Mouse (Mus musculus) liver, postnatal 0 days (tissue): ENCODE results near the gene Ddx60. TPM values are rescaled to one million over a fixed set of nuclear protein-coding genes. Genes with fewer than 3 reads are reported as not detected.

Experiments
- ATAC-seq: fragments of 200-750 bp; cut with Nextera tagmentation; 2 replicates; pipeline ENCODE4 v1.8.0; 2017; ENCODE audit warnings: mild to moderate bottlenecking, moderate library complexity
- DNase-seq: peaks from one replicate; pipeline ENCODE4 v3.0.0-alpha.2; 2016
- H3K27ac ChIP-seq: fragments of 300-500 bp; sonication (generic); 2 replicates; pipeline ENCODE4 v1.5.1; 2014; ENCODE audit warnings: antibody characterized with exemption, moderate library complexity, mild to moderate bottlenecking, low read depth
- H3K27me3 ChIP-seq: fragments of 300-500 bp; sonication (generic); 2 replicates; pipeline ENCODE4 v1.6.1; 2014; ENCODE audit warnings: low read length, control low read depth, mixed read lengths; ENCODE audit not compliant: insufficient read depth
- H3K36me3 ChIP-seq: fragments of 300-500 bp; sonication (generic); replicated peaks from 2 replicates; pipeline ENCODE4 v1.6.1; 2014; ENCODE audit warnings: mild to moderate bottlenecking, control low read depth, low read length, moderate library complexity, mixed read lengths; ENCODE audit not compliant: insufficient read depth
- H3K4me1 ChIP-seq: fragments of 300-500 bp; sonication (generic); 2 replicates; pipeline ENCODE4 v1.6.1; 2014; ENCODE audit warnings: antibody characterized with exemption, mild to moderate bottlenecking, control low read depth; ENCODE audit not compliant: insufficient read depth
- H3K4me2 ChIP-seq: fragments of 300-500 bp; sonication (generic); 2 replicates; pipeline ENCODE4 v1.6.1; 2014; ENCODE audit warnings: low read depth, mild to moderate bottlenecking, low read length, moderate library complexity, mixed read lengths
- H3K4me3 ChIP-seq: fragments of 300-500 bp; sonication (generic); 2 replicates; pipeline ENCODE4 v1.5.1; 2014; ENCODE audit warnings: low read depth, low read length
- H3K9ac ChIP-seq: fragments of 300-500 bp; sonication (generic); replicated peaks from 2 replicates; pipeline ENCODE4 v1.6.1; 2014; ENCODE audit warnings: mild to moderate bottlenecking, moderate library complexity
- H3K9me3 ChIP-seq: fragments of 300-500 bp; sonication (generic); 2 replicates; pipeline ENCODE4 v1.6.1; 2016; ENCODE audit warnings: mild to moderate bottlenecking, control low read depth, low read length, mixed read lengths
- CTCF ChIP-seq: sonication (generic); IDR thresholded peaks from 2 replicates; pipeline ENCODE4 v1.5.1; 2016; ENCODE audit warnings: antibody characterized with exemption, low read depth
- EP300 ChIP-seq: IDR thresholded peaks from 2 replicates; pipeline ENCODE4 v1.6.1; 2016; ENCODE audit warnings: antibody characterized with exemption, low read depth, mild to moderate bottlenecking
- WGBS: fragments of 180-500 bp; shearing (Covaris S2); extraction: QIAGEN DNeasy Blood & Tissue Kit; methylation state at CpG from one replicate; pipeline ENCODE4 v1.1.7; 2014; ENCODE audit not compliant: insufficient replicate concordance; 5-methylcytosine and 5-hydroxymethylcytosine counted together
- polyA plus RNA-seq: library from polyadenylated mRNA; unstranded; fragments of >200 nt; fragmentation: Nextera tagmentation; extraction: Ambion mirVana; gene quantifications from 2 replicates; pipeline ENCODE4 v1.2.1, GENCODE M21; 2015

Gene Ddx60
- polyA plus RNA-seq, 1 experiment from 2014 or later, result 2.7 TPM

DNA sequence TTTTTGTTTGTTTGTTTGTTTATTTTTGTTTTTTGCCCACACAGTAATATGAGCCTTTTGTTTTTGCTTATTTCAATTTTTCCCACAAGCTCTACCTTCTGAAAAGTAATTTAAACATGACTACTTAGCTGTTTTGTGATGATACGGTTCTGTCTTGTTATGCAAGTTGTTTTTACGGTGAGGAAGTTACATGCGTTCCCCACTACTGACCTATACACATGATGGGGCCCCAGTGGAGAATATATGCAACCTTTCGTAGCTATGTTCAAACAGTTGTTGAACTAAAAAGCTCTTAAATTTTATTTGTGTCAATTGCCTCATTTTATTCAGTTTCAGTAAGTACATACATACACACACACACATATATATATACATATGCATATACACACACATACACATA lies 86.7 kb downstream of the Ddx60 start:
- 0 out of 2 replicates have a peak overlapping the region, but pooled peaks have one; percentile 29 for H3K27ac ChIP-seq
- DNase-seq, result no peak
- peak; percentile 67 for ATAC-seq
- no peak overlapping the region for H3K9ac ChIP-seq
- 62% methylated on average over 4 of the region's 4 CpGs for WGBS
- peak overlapping the region; percentile 29; the same call in 1 of the 2 replicates for H3K4me2 ChIP-seq
- TF ChIP-seq CTCF, result no peak
- no peaks in the 10 kb centered on the region for H3K27me3 ChIP-seq
- no peaks in the 10 kb centered on the region for H3K9me3 ChIP-seq
- no peak overlapping the region for H3K4me3 ChIP-seq
- H3K4me1 ChIP-seq, result no peaks in the 10 kb centered on the region
- no peaks in the 10 kb centered on the region for H3K36me3 ChIP-seq

DNA sequence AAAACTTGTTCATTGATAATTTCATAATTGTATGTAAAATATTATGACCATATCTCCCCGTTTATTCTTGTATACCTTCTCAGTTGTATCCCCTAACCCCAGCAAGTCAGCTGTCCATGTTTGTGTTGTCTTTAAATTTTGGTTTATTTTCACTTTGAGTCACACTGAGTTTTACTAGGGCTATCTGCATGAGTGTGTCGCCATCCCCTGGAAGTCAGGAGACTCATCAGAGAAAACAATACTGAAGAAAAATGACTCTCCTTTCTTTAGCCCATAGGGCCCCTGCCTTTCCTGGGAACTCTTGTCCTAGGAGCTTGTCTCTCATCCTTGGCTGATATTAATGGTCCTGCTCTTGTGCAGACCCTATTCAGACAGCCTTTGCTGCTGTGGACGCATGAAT lies 106.5 kb downstream of the Ddx60 start:
- Histone ChIP-seq H3K4me1 (no peaks in the 10 kb centered on the region), H3K27ac (no peak overlapping the region), H3K36me3 (no peaks in the 10 kb centered on the region), H3K4me3 (no peak overlapping the region), H3K4me2 (no peak overlapping the region), H3K9me3 (no peaks in the 10 kb centered on the region), H3K27me3 (no peaks in the 10 kb centered on the region), H3K9ac (no peak overlapping the region)
- ATAC-seq (no peak), DNase-seq (no peak)
- TF ChIP-seq EP300, result no peak
- TF ChIP-seq CTCF, result 0 out of 2 replicates have a peak, but pooled peaks have one; percentile 18
- WGBS, result 59% methylated on average over 3 of the region's 3 CpGs

GRCm38 (mm10) chr8:62046809-62047208 lies 118.9 kb downstream of the Ddx60 start:
- Histone ChIP-seq H3K36me3 (no peaks in the 10 kb centered on the region), H3K4me1 (no peaks in the 10 kb centered on the region), H3K27me3 (no peaks in the 10 kb centered on the region), H3K9ac (no peak overlapping the region), H3K4me2 (no peak overlapping the region), H3K27ac (no peak overlapping the region), H3K9me3 (no peaks in the 10 kb centered on the region), H3K4me3 (no peak overlapping the region)
- TF ChIP-seq CTCF (peak; percentile 25), EP300 (no peak)
- DNase-seq (no peak), ATAC-seq (no peak)
- 34% methylated on average over 2 of the region's 2 CpGs for WGBS

DNA sequence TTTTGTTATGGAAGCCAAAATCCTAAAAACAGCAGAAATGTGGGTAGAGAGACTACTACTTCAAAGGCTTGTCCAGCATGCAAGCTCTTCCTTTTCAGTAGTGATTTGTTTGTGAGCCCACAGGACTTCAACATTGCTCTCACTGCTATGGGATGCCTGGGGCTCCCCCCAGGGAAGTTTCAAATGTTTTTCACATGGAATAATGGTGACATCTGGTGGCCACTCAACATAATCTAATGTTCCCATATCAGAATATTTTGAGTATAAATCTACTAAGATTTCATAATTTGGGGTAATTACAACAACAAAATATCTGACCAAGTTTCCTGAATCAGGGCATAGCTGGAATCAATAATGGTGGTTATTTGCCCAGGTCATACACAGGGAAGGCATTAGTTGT lies 132.5 kb downstream of the Ddx60 start:
- DNase-seq (no peak), ATAC-seq (no peak)
- TF ChIP-seq CTCF, result peak; percentile 25
- TF ChIP-seq EP300, result no peak
- no peak overlapping the region for H3K9ac ChIP-seq
- no peak overlapping the region for H3K4me2 ChIP-seq
- no peak overlapping the region for H3K4me3 ChIP-seq
- no peak overlapping the region for H3K27ac ChIP-seq
- no peaks in the 10 kb centered on the region for H3K9me3 ChIP-seq
- no peaks in the 10 kb centered on the region for H3K27me3 ChIP-seq
- no peaks in the 10 kb centered on the region for H3K36me3 ChIP-seq
- no peaks in the 10 kb centered on the region for H3K4me1 ChIP-seq

DNA sequence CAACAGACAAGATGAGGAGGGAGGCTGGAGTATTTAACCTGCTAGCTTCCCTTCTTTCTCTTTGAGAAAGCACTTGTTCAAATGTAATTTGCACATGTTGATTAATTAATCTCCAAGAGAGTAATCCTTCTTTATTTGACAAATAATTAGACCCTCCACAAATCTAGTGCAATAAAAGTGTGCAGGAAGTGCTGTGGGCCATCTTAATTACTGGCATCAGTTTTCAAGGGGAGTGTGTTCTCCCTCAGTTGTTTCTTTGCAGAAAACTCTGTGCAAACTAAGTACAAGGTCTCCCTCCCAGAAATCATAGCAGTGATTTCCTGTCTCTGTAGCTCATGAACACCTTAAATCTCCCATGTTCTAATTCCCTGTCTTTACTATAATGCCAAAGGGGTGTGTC lies 140.4 kb downstream of the Ddx60 start:
- Histone ChIP-seq H3K9ac (no peak overlapping the region), H3K27ac (no peak overlapping the region), H3K9me3 (no peaks in the 10 kb centered on the region), H3K4me1 (no peaks in the 10 kb centered on the region), H3K27me3 (no peaks in the 10 kb centered on the region), H3K36me3 (no peaks in the 10 kb centered on the region), H3K4me2 (no peak overlapping the region), H3K4me3 (no peak overlapping the region)
- no peak for ATAC-seq
- no peak for DNase-seq
- TF ChIP-seq EP300, result no peak

DNA sequence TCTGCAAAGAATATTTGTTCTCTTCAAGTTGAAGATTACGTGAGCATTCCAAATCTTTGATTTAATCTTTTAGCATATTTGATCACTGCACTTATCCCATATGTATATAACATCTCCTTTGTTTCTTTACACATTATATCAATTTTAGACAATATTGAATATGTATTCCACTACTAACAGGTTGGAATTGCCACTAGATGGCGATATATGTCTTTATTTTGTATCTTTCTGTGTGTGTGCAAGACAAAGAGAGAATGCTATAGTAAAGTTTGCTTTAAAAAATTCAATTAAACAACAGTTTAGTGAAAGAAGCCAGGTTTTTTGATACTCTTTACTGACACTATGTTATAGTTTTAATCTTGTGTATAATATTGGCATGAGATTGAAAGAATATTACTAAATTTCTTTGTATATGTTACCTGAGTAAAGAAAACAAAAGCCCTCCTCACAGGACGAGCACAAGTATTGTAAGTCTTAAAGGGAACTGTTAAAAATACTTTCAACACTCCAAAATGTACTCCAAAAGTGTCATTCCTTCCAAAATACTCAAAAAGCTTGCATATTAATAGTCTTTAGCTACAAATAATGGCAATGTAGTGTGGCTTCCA lies 152.4 kb downstream of the Ddx60 start:
- Histone ChIP-seq H3K27me3 (no peaks in the 10 kb centered on the region), H3K4me1 (no peaks in the 10 kb centered on the region), H3K9ac (no peak overlapping the region), H3K4me3 (no peak overlapping the region), H3K36me3 (no peaks in the 10 kb centered on the region), H3K27ac (no peak overlapping the region), H3K4me2 (no peak overlapping the region), H3K9me3 (no peaks in the 10 kb centered on the region)
- ATAC-seq (no peak), DNase-seq (no peak)
- TF ChIP-seq EP300, result no peak
- peak; percentile 43; the same call in 1 of the 2 replicates for TF ChIP-seq CTCF
- WGBS, result 45% methylated on average over 3 of the region's 3 CpGs

GRCm38 (mm10) chr8:62081804-62082203 lies 153.9 kb downstream of the Ddx60 start:
- no peak overlapping the region for H3K4me3 ChIP-seq
- TF ChIP-seq CTCF (no peak), EP300 (no peak)
- DNase-seq (no peak), ATAC-seq (no peak)
- no peaks in the 10 kb centered on the region for H3K9me3 ChIP-seq
- no peaks in the 10 kb centered on the region for H3K27me3 ChIP-seq
- H3K36me3 ChIP-seq, result no peaks in the 10 kb centered on the region
- H3K4me2 ChIP-seq, result no peak overlapping the region
- H3K27ac ChIP-seq, result no peak overlapping the region
- H3K4me1 ChIP-seq, result no peaks in the 10 kb centered on the region
- 70% methylated on average over 2 of the region's 2 CpGs for WGBS
- no peak overlapping the region for H3K9ac ChIP-seq

Other genes with a start within 250 kb of the Ddx60 start
- 10.2 and 11.7 TPM in 2 replicates for gene Palld, start 25.4 kb upstream of the Ddx60 start, polyA plus RNA-seq
- gene Anxa10, start 195.1 kb downstream of the Ddx60 start, polyA plus RNA-seq, result not detected in 2 replicates